Mouse (Mus musculus) lung, adult 2 months (tissue): ENCODE measurements around the gene Pcx.

Experiments
- CTCF ChIP-seq: fragments of 200-500 bp; IDR thresholded peaks from 2 replicates; pipeline ENCODE4 v1.5.1; 2011; ENCODE audit warnings: mild to moderate bottlenecking, low read length, control low read depth; ENCODE audit not compliant: insufficient read depth
- POLR2A ChIP-seq: fragments of 200-500 bp; IDR thresholded peaks from 2 replicates; pipeline ENCODE4 v1.6.1; 2011; ENCODE audit warnings: low read depth, mild to moderate bottlenecking, control low read depth, low read length, borderline replicate concordance; ENCODE audit errors: extremely low read depth

- TF ChIP-seq CTCF (no peak), POLR2A (no peak)
Measured at GRCm38 (mm10) chr19:4495814-4496213, 14.5 kb upstream of the Pcx start.
